Mouse (Mus musculus) kidney, embryonic 16.5 days (tissue): ENCODE measurements around the gene Nupr1. TPM values are rescaled to one million over a fixed set of nuclear protein-coding genes. Genes with fewer than 3 reads are reported as not detected.

Source experiments
- ATAC-seq: fragments of 200-750 bp; cut with Nextera tagmentation; 2 replicates; pipeline ENCODE4 v1.8.0; 2017; ENCODE audit warnings: moderate TSS enrichment; ENCODE audit not compliant: low FRiP score, low TSS enrichment
- H3K27ac ChIP-seq: fragments of 300-500 bp; sonication (generic); 2 replicates; pipeline ENCODE4 v1.5.1; 2014; ENCODE audit warnings: low read length
- H3K27me3 ChIP-seq: fragments of 300-500 bp; sonication (generic); 2 replicates; pipeline ENCODE4 v1.6.1; 2014; ENCODE audit warnings: low read length, control low read depth, mixed read lengths; ENCODE audit not compliant: insufficient read depth
- H3K36me3 ChIP-seq: fragments of 300-500 bp; sonication (generic); 2 replicates; pipeline ENCODE4 v1.6.1; 2014; ENCODE audit warnings: low read length, control low read depth, mixed read lengths; ENCODE audit not compliant: insufficient read depth
- H3K4me1 ChIP-seq: fragments of 300-500 bp; sonication (generic); 2 replicates; pipeline ENCODE4 v1.6.1; 2014; ENCODE audit warnings: low read length, control low read depth, mixed read lengths; ENCODE audit not compliant: insufficient read depth
- H3K4me2 ChIP-seq: fragments of 300-500 bp; sonication (generic); replicated peaks from 2 replicates; pipeline ENCODE4 v1.6.1; 2014; ENCODE audit warnings: low read depth, low read length
- H3K4me3 ChIP-seq: fragments of 300-500 bp; sonication (generic); 2 replicates; pipeline ENCODE4 v1.5.1; 2014; ENCODE audit warnings: mild to moderate bottlenecking, low read length
- H3K9ac ChIP-seq: fragments of 300-500 bp; sonication (generic); replicated peaks from 2 replicates; pipeline ENCODE4 v1.6.1; 2014; ENCODE audit warnings: low read length
- H3K9me3 ChIP-seq: fragments of 300-500 bp; sonication (generic); 2 replicates; pipeline ENCODE4 v1.6.1; 2016; ENCODE audit warnings: low read length, control low read depth
- WGBS: fragments of 180-500 bp; shearing (Covaris S2); extraction: QIAGEN DNeasy Blood & Tissue Kit; methylation state at CpG from one replicate; pipeline ENCODE4 v1.1.7; 2014; 5-methylcytosine and 5-hydroxymethylcytosine counted together
- polyA plus RNA-seq: library from polyadenylated mRNA; unstranded; fragments of >200 nt; fragmentation: Nextera tagmentation; extraction: Ambion mirVana; gene quantifications from 2 replicates; pipeline ENCODE4 v1.2.1, GENCODE M21; 2015

Nupr1 gene
- polyA plus RNA-seq, 1 experiment from 2014 or later, result 9.5 TPM

DNA sequence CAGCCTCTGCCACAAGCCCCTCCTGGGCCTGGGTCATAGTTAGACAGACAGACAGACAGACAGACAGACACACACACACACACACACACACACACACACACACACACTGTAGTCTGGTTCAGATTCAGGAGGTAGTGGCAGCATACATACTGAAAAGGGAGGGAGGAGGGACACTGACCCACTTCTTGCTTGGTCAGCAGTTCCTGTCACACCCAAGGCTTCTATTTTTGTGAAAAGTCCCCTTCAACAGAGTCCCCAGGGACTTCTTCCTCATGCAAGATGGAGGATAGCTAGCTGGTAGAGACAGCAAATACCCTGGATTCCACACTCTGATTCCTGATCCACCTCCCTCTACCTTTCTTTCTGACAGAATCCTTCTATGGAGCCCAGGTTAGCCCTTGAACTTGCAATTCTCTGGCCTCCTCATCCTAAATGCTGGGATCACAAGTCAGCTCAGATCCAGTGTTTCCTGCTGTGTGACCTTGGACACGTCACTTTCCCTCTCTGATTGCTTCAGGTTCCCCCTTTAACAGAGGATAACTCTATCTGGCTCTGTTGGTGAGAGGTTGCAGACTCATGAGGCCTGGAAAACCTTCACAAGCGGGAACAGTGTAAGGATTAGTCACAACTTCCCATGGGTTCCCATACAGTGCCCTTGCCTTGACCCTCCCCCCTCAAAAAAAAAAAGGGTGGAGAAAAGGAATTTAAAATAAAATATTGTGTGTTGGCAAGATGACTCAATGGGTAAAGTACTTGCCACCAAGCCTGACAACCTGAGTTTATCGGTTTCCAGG is 4.7 kb downstream of the Nupr1 start:
- WGBS, result 89% methylated on average over 3 of the region's 3 CpGs
- no peak overlapping the region for H3K4me2 ChIP-seq
- no peak overlapping the region for H3K27ac ChIP-seq
- H3K36me3 ChIP-seq, result no peaks in the 10 kb centered on the region
- H3K4me3 ChIP-seq, result no peak overlapping the region
- no peak overlapping the region for H3K9ac ChIP-seq
- ATAC-seq, result no peak
- H3K9me3 ChIP-seq, result no peaks in the 10 kb centered on the region
- H3K27me3 ChIP-seq, result no peaks in the 10 kb centered on the region
- peaks cover 9% of the 10 kb centered on the region; the same call in 1 of the 2 replicates for H3K4me1 ChIP-seq

DNA sequence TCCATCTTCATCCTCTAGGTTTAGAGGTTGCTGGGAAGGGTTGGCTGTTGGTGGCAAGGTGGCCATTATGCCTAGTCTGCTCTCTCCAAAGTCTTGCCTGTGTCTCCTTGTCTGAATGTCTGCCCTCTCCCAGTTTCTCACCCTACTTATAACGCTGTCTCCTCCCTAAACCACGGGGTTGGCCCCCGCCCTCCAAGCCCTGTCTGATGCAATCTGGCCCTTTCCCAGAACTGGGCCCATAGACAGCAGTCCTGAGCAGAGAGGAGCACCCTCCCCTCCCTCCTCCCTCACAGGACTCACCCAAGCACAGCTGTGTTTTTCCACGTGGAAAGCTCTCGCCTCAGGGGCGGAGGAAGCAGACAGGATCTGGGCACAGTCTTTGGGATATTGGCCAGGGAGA is 5.3 kb downstream of the Nupr1 start:
- no peak overlapping the region for H3K4me2 ChIP-seq
- no peak overlapping the region for H3K9ac ChIP-seq
- peak; percentile 84 for ATAC-seq
- no peak overlapping the region for H3K27ac ChIP-seq
- H3K27me3 ChIP-seq, result no peaks in the 10 kb centered on the region
- 32% methylated on average over 6 of the region's 6 CpGs for WGBS
- H3K4me3 ChIP-seq, result no peak overlapping the region
- peaks cover 9% of the 10 kb centered on the region; the same call in 1 of the 2 replicates for H3K4me1 ChIP-seq
- H3K36me3 ChIP-seq, result no peaks in the 10 kb centered on the region
- no peaks in the 10 kb centered on the region for H3K9me3 ChIP-seq

DNA sequence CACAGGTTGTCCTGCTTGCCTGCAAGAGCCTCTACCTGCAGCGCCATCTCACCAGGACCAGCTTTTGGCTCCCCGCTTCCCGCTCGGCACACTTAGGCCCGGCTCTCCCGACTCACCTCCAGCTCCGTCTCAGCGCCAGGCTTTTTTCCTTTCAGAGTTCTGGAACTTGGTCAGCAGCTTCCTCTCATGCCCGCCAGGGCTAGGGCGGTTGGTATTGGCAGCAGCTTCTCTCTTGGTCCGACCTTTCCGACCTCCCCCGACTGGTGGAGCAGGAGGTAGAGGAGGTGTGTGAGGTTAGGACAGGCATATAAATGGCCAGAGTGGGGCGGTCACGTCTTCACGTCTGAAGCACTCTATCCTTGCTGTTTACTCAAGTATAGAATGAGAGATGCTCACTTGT is 5.9 kb downstream of the Nupr1 start:
- no peak overlapping the region for H3K4me2 ChIP-seq
- no peaks in the 10 kb centered on the region for H3K36me3 ChIP-seq
- H3K4me3 ChIP-seq, result no peak overlapping the region
- 71% methylated on average over 16 of the region's 16 CpGs for WGBS
- H3K4me1 ChIP-seq, result peaks cover 9% of the 10 kb centered on the region; the same call in 1 of the 2 replicates
- no peak for ATAC-seq
- H3K27ac ChIP-seq, result no peak overlapping the region
- H3K27me3 ChIP-seq, result no peaks in the 10 kb centered on the region
- H3K9me3 ChIP-seq, result no peaks in the 10 kb centered on the region
- no peak overlapping the region for H3K9ac ChIP-seq

DNA sequence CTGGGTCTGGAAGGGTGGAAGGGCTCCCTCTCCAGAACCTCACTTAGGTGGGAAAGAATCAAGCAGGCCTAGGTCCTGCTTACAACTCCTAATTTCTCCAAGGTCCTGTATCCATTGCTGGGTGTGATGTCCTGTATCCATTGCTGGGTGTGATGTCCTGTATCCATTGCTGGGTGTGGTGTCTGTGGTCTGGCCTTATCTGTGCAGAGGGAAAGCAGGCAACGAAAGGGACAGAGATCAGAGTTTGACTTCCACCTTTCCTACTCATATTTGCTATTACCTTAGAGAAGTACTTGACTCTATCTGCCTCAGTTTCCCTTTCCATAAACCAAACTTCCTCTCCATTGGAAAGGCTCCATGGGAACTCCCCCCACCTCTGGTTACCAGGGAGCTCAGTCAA is 7.3 kb downstream of the Nupr1 start:
- Histone ChIP-seq H3K4me1 (peaks cover 9% of the 10 kb centered on the region; the same call in 1 of the 2 replicates), H3K27ac (no peak overlapping the region), H3K27me3 (no peaks in the 10 kb centered on the region), H3K9me3 (no peaks in the 10 kb centered on the region), H3K4me2 (no peak overlapping the region), H3K4me3 (no peak overlapping the region), H3K9ac (no peak overlapping the region), H3K36me3 (no peaks in the 10 kb centered on the region)
- 91% methylated on average over 1 of the region's 1 CpGs for WGBS
- no peak for ATAC-seq

DNA sequence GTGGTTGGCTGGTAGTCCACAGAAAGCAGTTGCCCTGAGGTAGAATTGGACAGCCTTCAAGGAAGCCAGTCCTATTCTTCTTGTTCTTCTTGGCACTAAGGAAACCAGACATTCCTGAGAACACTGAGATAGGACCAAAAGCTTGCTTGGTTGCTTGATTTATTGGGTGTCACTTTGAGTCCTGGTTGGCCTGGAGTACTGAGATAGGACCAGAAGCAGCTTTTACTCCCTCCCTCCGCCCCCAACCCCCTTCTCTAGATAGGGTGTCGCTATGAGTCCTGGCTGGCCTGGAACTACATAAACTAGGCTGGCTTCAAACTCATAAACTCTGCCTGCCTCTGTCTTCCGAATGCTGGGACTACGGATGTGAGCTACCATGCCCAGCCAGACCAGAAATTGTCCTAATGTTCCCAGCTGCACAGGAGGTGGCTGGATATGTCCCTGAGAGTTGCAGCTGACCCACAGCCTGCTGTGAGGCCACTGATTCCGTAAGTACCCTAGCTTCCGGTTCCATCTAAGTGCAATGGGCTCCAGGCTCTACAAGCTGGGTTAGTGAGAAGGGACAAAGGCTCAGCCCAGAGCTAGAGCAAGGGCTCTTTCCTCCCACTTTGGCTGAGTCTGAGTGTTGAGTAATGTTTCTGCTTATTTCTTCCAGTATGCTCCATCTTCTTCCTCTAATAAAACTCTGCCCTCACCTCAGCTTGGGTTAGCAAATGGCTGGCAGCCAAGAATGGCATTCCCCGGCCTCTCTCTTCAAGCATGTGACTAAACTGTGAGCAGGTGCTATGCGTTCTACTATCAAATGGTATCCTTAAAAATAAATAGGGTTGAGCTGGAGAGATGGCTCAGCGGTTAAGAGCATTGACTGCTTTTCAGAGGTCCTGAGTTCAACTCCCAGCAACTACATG is 9.0 kb downstream of the Nupr1 start:
- Histone ChIP-seq H3K4me3 (no peak overlapping the region), H3K36me3 (no peaks in the 10 kb centered on the region), H3K4me2 (no peak overlapping the region), H3K4me1 (peaks cover 9% of the 10 kb centered on the region; the same call in 1 of the 2 replicates), H3K27ac (no peak overlapping the region), H3K9ac (no peak overlapping the region), H3K27me3 (no peaks in the 10 kb centered on the region), H3K9me3 (no peaks in the 10 kb centered on the region)
- 79% methylated on average over 9 of the region's 9 CpGs for WGBS
- no peak for ATAC-seq

DNA sequence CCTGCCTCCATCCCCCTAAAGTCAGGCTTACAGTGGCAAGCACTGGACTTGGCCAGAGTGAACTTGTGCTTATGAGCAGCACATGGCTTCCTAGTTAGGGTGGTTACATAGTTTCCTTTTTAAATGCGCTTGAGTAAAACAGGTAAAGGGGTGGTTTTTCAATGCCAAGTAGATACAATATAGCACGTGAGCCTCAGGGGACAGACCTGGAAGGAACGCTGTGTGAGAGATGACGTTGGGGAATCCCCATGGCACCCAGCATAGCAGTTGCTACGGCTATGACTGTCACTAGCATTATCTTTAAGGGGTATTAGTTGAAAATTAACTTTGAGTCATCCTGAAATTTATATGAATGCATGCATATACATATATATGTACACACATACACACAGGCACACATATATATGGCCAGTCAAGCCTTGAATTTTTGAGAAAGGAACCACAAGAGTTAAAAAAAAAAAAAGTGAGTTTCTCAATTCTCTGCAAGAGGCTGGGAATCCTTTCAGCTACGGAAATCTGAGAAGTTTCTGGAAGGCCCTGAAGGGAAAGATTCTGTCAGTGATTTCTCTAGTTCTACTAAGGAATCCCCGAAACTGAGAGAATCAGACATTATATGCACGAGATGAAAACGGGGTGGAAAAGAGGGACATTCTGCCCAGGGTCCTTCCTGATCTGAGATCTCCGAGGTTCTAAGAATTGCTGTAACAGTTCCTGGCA is 10.9 kb downstream of the Nupr1 start:
- Histone ChIP-seq H3K4me1 (no peaks in the 10 kb centered on the region), H3K27me3 (no peaks in the 10 kb centered on the region), H3K9ac (no peak overlapping the region), H3K4me2 (no peak overlapping the region), H3K9me3 (no peaks in the 10 kb centered on the region), H3K27ac (no peak overlapping the region), H3K36me3 (no peaks in the 10 kb centered on the region), H3K4me3 (no peak overlapping the region)
- 72% methylated on average over 10 of the region's 10 CpGs for WGBS
- ATAC-seq, result no peak

DNA sequence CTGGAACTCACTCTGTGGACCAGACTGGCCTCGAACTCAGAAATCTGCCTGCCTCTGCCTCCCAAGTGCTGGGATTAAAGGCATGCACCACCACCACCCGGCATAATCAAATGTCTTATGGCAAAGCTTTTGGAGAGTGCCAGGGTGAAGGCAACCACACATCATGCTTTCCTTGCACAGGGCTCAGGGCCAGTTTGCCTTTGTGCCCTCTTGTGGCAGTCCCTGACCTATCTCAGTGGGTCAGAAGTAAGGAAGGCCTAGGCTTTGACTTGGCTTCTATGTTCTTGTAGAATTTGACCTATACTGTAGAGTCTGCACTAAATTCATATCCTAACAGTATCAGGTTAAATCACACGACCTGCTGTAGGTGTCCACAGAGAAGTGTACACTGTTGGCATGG is 14.0 kb downstream of the Nupr1 start:
- H3K9ac ChIP-seq, result no peak overlapping the region
- H3K4me1 ChIP-seq, result no peaks in the 10 kb centered on the region
- H3K4me3 ChIP-seq, result no peak overlapping the region
- H3K9me3 ChIP-seq, result no peaks in the 10 kb centered on the region
- WGBS, result 75% methylated on average over 3 of the region's 3 CpGs
- no peaks in the 10 kb centered on the region for H3K36me3 ChIP-seq
- H3K27me3 ChIP-seq, result no peaks in the 10 kb centered on the region
- H3K27ac ChIP-seq, result no peak overlapping the region
- no peak overlapping the region for H3K4me2 ChIP-seq
- no peak for ATAC-seq

DNA sequence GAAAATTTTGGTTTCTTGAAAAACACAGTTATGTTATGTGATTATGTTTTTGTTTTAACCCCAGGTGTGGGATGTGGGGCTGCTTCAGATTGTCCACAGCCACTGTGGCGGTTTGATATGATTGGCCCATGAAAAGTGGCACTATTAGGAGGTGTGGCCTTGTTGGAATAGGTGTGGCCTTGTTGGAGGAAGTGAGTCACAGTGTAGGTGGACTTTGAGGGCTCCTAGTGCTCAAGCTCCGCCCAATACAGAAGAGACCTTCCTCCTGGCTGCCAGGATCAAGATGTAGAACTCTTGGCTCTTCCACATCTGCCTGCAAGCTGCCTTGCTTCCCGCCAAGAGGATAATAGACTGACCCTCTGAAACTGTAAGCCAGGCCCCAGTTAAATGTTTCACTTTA is 17.9 kb downstream of the Nupr1 start:
- Histone ChIP-seq H3K27me3 (no peaks in the 10 kb centered on the region), H3K4me1 (no peaks in the 10 kb centered on the region), H3K27ac (no peak overlapping the region), H3K4me3 (no peak overlapping the region), H3K9ac (no peak overlapping the region), H3K9me3 (no peaks in the 10 kb centered on the region), H3K4me2 (no peak overlapping the region), H3K36me3 (no peaks in the 10 kb centered on the region)
- ATAC-seq, result no peak
- 75% methylated on average over 3 of the region's 3 CpGs for WGBS

DNA sequence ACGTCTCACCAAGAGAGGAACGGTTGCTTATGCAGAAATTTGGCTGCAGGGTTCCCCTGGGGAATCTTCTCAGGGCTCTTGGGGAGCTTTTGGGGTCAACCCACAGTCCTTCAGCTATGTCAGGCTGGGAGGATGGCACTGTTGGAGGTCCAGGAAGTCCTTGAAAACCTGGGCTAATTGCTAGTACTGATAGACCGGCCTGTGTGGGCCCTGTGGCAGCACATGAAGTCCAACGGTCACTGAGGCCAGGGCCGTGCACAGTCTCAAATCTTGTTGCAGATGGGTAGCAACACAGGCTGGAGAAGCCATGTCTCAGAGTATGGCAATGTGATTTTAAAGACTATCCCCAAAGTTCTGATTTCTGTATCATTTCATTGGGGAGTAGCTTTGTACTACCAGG is 22.9 kb downstream of the Nupr1 start:
- Histone ChIP-seq H3K9ac (no peak overlapping the region), H3K27ac (no peak overlapping the region), H3K4me2 (no peak overlapping the region), H3K9me3 (no peaks in the 10 kb centered on the region), H3K4me1 (no peaks in the 10 kb centered on the region), H3K36me3 (no peaks in the 10 kb centered on the region), H3K27me3 (no peaks in the 10 kb centered on the region), H3K4me3 (no peak overlapping the region)
- WGBS, result 84% methylated on average over 5 of the region's 5 CpGs
- no peak for ATAC-seq
